Mouse (Mus musculus) forebrain, postnatal 0 days (tissue): ENCODE measurements around the gene Slc16a12. TPM values are rescaled to one million over a fixed set of nuclear protein-coding genes. Genes with fewer than 3 reads are reported as not detected.

Source experiments
- ATAC-seq: fragments of 200-750 bp; cut with Nextera tagmentation; 2 replicates; pipeline ENCODE4 v1.8.0; 2017; ENCODE audit warnings: mild to moderate bottlenecking, moderate library complexity
- DNase-seq: peaks from one replicate; pipeline ENCODE4 v3.0.0-alpha.2; 2015
- H3K27ac ChIP-seq: fragments of 300-500 bp; sonication (generic); 2 replicates; pipeline ENCODE4 v1.5.1; 2014; ENCODE audit warnings: low read depth, mild to moderate bottlenecking, antibody characterized with exemption, low read length, moderate library complexity, mixed read lengths
- H3K27me3 ChIP-seq: fragments of 300-500 bp; sonication (generic); 2 replicates; pipeline ENCODE4 v1.6.1; 2014; ENCODE audit warnings: mild to moderate bottlenecking, low read length, mixed read lengths; ENCODE audit not compliant: insufficient read depth
- H3K36me3 ChIP-seq: fragments of 300-500 bp; sonication (generic); 2 replicates; pipeline ENCODE4 v1.6.1; 2014; ENCODE audit warnings: mild to moderate bottlenecking, moderate library complexity; ENCODE audit not compliant: insufficient read depth
- H3K4me1 ChIP-seq: fragments of 300-500 bp; sonication (generic); 2 replicates; pipeline ENCODE4 v1.6.1; 2014; ENCODE audit warnings: antibody characterized with exemption; ENCODE audit not compliant: insufficient read depth
- H3K4me2 ChIP-seq: fragments of 300-500 bp; sonication (generic); 2 replicates; pipeline ENCODE4 v1.6.1; 2014; ENCODE audit warnings: low read depth, mild to moderate bottlenecking, moderate library complexity
- H3K4me3 ChIP-seq: fragments of 300-500 bp; sonication (generic); 2 replicates; pipeline ENCODE4 v1.5.1; 2014; ENCODE audit warnings: low read depth, low read length, mixed read lengths
- H3K9ac ChIP-seq: fragments of 300-500 bp; sonication (generic); 2 replicates; pipeline ENCODE4 v1.6.1; 2014; ENCODE audit warnings: mild to moderate bottlenecking
- H3K9me3 ChIP-seq: fragments of 300-500 bp; sonication (generic); 2 replicates; pipeline ENCODE4 v1.6.1; 2016; ENCODE audit warnings: low read length
- CTCF ChIP-seq: sonication (generic); IDR thresholded peaks from 2 replicates; pipeline ENCODE4 v1.5.1; 2016; ENCODE audit warnings: antibody characterized with exemption, control low read depth, low read depth
- WGBS: fragments of 180-500 bp; shearing (Covaris S2); extraction: QIAGEN DNeasy Blood & Tissue Kit; methylation state at CpG from one replicate; pipeline ENCODE4 v1.1.7; 2014; 5-methylcytosine and 5-hydroxymethylcytosine counted together
- polyA plus RNA-seq: library from polyadenylated mRNA; unstranded; fragments of >200 nt; fragmentation: Nextera tagmentation; extraction: Ambion mirVana; gene quantifications from 2 replicates; pipeline ENCODE4 v1.2.1, GENCODE M21; 2015
- total RNA-seq: library from RNA; depleted of rRNA; stranded (reverse); fragments of >200 nt; gene quantifications from 2 replicates; pipeline ENCODE4 v1.2.3, GENCODE M21; 2014

Slc16a12 gene
- total and polyA plus RNA-seq, 2 experiments from 2014 or later, result 2.8 to 3.1 TPM

GRCm38 (mm10) chr19:34684857-34685256, 62.2 kb downstream of the Slc16a12 start:
- no peak overlapping the region for H3K4me2 ChIP-seq
- H3K4me3 ChIP-seq, result no peak overlapping the region
- H3K27me3 ChIP-seq, result no peaks in the 10 kb centered on the region
- 53% methylated on average over 1 of the region's 1 CpGs for WGBS
- TF ChIP-seq CTCF, result peak; percentile 72
- peak; percentile 41 for DNase-seq
- H3K27ac ChIP-seq, result no peak overlapping the region
- H3K4me1 ChIP-seq, result no peaks in the 10 kb centered on the region
- H3K9me3 ChIP-seq, result no peaks in the 10 kb centered on the region
- H3K9ac ChIP-seq, result no peak overlapping the region
- H3K36me3 ChIP-seq, result no peaks in the 10 kb centered on the region
- peak; percentile 55; the same call in 1 of the 2 replicates for ATAC-seq

GRCm38 (mm10) chr19:34678428-34678827, 68.7 kb downstream of the Slc16a12 start:
- 96% methylated on average over 4 of the region's 4 CpGs for WGBS
- no peak for ATAC-seq
- Histone ChIP-seq H3K9me3 (no peaks in the 10 kb centered on the region), H3K27me3 (no peaks in the 10 kb centered on the region), H3K4me1 (no peaks in the 10 kb centered on the region), H3K27ac (no peak overlapping the region), H3K36me3 (no peaks in the 10 kb centered on the region), H3K4me2 (no peak overlapping the region), H3K9ac (no peak overlapping the region), H3K4me3 (no peak overlapping the region)
- no peak for TF ChIP-seq CTCF
- DNase-seq, result no peak

- 51% methylated on average over 7 of the region's 7 CpGs for WGBS
- Histone ChIP-seq H3K9ac (no peak overlapping the region), H3K4me2 (no peak overlapping the region), H3K4me1 (no peaks in the 10 kb centered on the region), H3K27me3 (no peaks in the 10 kb centered on the region), H3K27ac (no peak overlapping the region), H3K9me3 (no peaks in the 10 kb centered on the region), H3K4me3 (no peak overlapping the region), H3K36me3 (no peaks in the 10 kb centered on the region)
- no peak for TF ChIP-seq CTCF
- ATAC-seq (no peak), DNase-seq (no peak)
Measured at GRCm38 (mm10) chr19:34673476-34673875, 73.6 kb downstream of the Slc16a12 start.

- Histone ChIP-seq H3K4me2 (no peak overlapping the region), H3K36me3 (no peaks in the 10 kb centered on the region), H3K4me1 (no peaks in the 10 kb centered on the region; the same call in 1 of the 2 replicates), H3K9ac (no peak overlapping the region), H3K4me3 (no peak overlapping the region), H3K9me3 (no peaks in the 10 kb centered on the region), H3K27ac (no peak overlapping the region), H3K27me3 (no peaks in the 10 kb centered on the region)
- 1% methylated on average over 5 of the region's 5 CpGs for WGBS
- DNase-seq (peak; percentile 89), ATAC-seq (0 out of 2 replicates have a peak, but pooled peaks have one; percentile 12)
- TF ChIP-seq CTCF, result peak; percentile 95
Measured at GRCm38 (mm10) chr19:34666127-34666526, 81.0 kb downstream of the Slc16a12 start.

GRCm38 (mm10) chr19:34662740-34663139, 84.3 kb downstream of the Slc16a12 start:
- H3K9ac ChIP-seq, result no peak overlapping the region
- ATAC-seq, result 0 out of 2 replicates have a peak, but pooled peaks have one; percentile 4

GRCm38 (mm10) chr19:34662067-34662507, 85.0 kb downstream of the Slc16a12 start:
- peak; percentile 85 for TF ChIP-seq CTCF
- Histone ChIP-seq H3K9me3 (no peaks in the 10 kb centered on the region), H3K27ac (no peak overlapping the region), H3K36me3 (no peaks in the 10 kb centered on the region), H3K9ac (no peak overlapping the region), H3K27me3 (no peaks in the 10 kb centered on the region), H3K4me1 (no peaks in the 10 kb centered on the region; the same call in 1 of the 2 replicates), H3K4me2 (peak overlapping the region; percentile 41), H3K4me3 (peak overlapping the region; percentile 29)
- ATAC-seq, result peak; percentile 97
- peak; percentile 89 for DNase-seq
- 16% methylated on average over 13 of the region's 13 CpGs for WGBS

More at GRCm38 (mm10) chr19:34662740-34663139, 84.3 kb downstream of the Slc16a12 start:
- Histone ChIP-seq H3K27ac (no peak overlapping the region), H3K36me3 (no peaks in the 10 kb centered on the region), H3K4me2 (peak overlapping the region; percentile 41), H3K9me3 (no peaks in the 10 kb centered on the region), H3K4me1 (no peaks in the 10 kb centered on the region; the same call in 1 of the 2 replicates), H3K27me3 (no peaks in the 10 kb centered on the region), H3K4me3 (no peak overlapping the region)
- 49% methylated on average over 5 of the region's 5 CpGs for WGBS
- no peak for TF ChIP-seq CTCF
- no peak for DNase-seq

- H3K4me1 ChIP-seq, result no peaks in the 10 kb centered on the region; the same call in 1 of the 2 replicates
- H3K36me3 ChIP-seq, result no peaks in the 10 kb centered on the region
- WGBS, result 32% methylated on average over 2 of the region's 2 CpGs
- no peak overlapping the region for H3K27ac ChIP-seq
- no peak overlapping the region for H3K9ac ChIP-seq
- ATAC-seq (no peak), DNase-seq (no peak)
- H3K27me3 ChIP-seq, result no peaks in the 10 kb centered on the region
- TF ChIP-seq CTCF, result no peak
- no peak overlapping the region for H3K4me3 ChIP-seq
- no peak overlapping the region for H3K4me2 ChIP-seq
- H3K9me3 ChIP-seq, result no peaks in the 10 kb centered on the region
Measured at GRCm38 (mm10) chr19:34656511-34657298, 90.4 kb downstream of the Slc16a12 start.
